Mouse (Mus musculus): ENCODE measurements around the gene Rbbp8nl. TPM values are rescaled to one million over a fixed set of nuclear protein-coding genes. Genes with fewer than 3 reads are reported as not detected.
A peak's percentile ranks its signal among the peaks of the same experiment; 100 is the strongest.

Gene Rbbp8nl
- polyA plus RNA-seq, 1 experiment from 2014 or later: 1.1 TPM

- Histone ChIP-seq H3K27ac (ENCODE audit: low read depth, low read length) (no peak overlapping the region), H3K36me3 (ENCODE audit: control insufficient read depth, insufficient read depth, low read length) (no peaks in the 10 kb centered on the region), H3K4me3 (ENCODE audit: low read length) (no peak overlapping the region), H3K9ac (ENCODE audit: low read depth, low read length) (no peak overlapping the region), H3K4me1 (ENCODE audit: control insufficient read depth, insufficient read depth, low read length) (no peaks in the 10 kb centered on the region), H3K9me3 (ENCODE audit: control insufficient read depth, low read length) (no peaks in the 10 kb centered on the region), H3K27me3 (ENCODE audit: control insufficient read depth, insufficient read depth, low read length) (no peaks in the 10 kb centered on the region), H3K4me2 (replicated peaks; ENCODE audit: low read depth, low read length) (no peak overlapping the region)
- no peak for ATAC-seq (ENCODE audit: low FRiP score, low TSS enrichment)
- WGBS: 72% methylated on average over 2 of the region's 2 CpGs
Measured at GRCm38 (mm10) chr2:180300252-180300651, 10.6 kb upstream of the Rbbp8nl start.

GRCm38 (mm10) chr2:180292906-180293305 lies 3.2 kb upstream of the Rbbp8nl start:
- WGBS: 62% methylated on average over 8 of the region's 8 CpGs
- H3K27me3 ChIP-seq (ENCODE audit: control insufficient read depth, insufficient read depth, low read length): no peaks in the 10 kb centered on the region
- no peak for ATAC-seq (ENCODE audit: low FRiP score, low TSS enrichment)
- H3K9me3 ChIP-seq (ENCODE audit: control insufficient read depth, low read length): no peaks in the 10 kb centered on the region
- no peak overlapping the region for H3K27ac ChIP-seq (ENCODE audit: low read depth, low read length)
- H3K4me2 ChIP-seq (replicated peaks; ENCODE audit: low read depth, low read length): no peak overlapping the region
- H3K9ac ChIP-seq (ENCODE audit: low read depth, low read length): no peak overlapping the region
- no peaks in the 10 kb centered on the region for H3K36me3 ChIP-seq (ENCODE audit: control insufficient read depth, insufficient read depth, low read length)
- no peak overlapping the region for H3K4me3 ChIP-seq (ENCODE audit: low read length)
- no peaks in the 10 kb centered on the region for H3K4me1 ChIP-seq (ENCODE audit: control insufficient read depth, insufficient read depth, low read length)

GRCm38 (mm10) chr2:180292026-180292425 lies 2.3 kb upstream of the Rbbp8nl start:
- WGBS: 76% methylated on average over 4 of the region's 4 CpGs
- H3K4me3 ChIP-seq (ENCODE audit: low read length): no peak overlapping the region
- no peaks in the 10 kb centered on the region for H3K4me1 ChIP-seq (ENCODE audit: control insufficient read depth, insufficient read depth, low read length)
- no peaks in the 10 kb centered on the region for H3K27me3 ChIP-seq (ENCODE audit: control insufficient read depth, insufficient read depth, low read length)
- H3K4me2 ChIP-seq (replicated peaks; ENCODE audit: low read depth, low read length): no peak overlapping the region
- no peak overlapping the region for H3K27ac ChIP-seq (ENCODE audit: low read depth, low read length)
- no peak for ATAC-seq (ENCODE audit: low FRiP score, low TSS enrichment)
- no peak overlapping the region for H3K9ac ChIP-seq (ENCODE audit: low read depth, low read length)
- H3K36me3 ChIP-seq (ENCODE audit: control insufficient read depth, insufficient read depth, low read length): no peaks in the 10 kb centered on the region
- no peaks in the 10 kb centered on the region for H3K9me3 ChIP-seq (ENCODE audit: control insufficient read depth, low read length)

- Histone ChIP-seq H3K9me3 (ENCODE audit: control insufficient read depth, low read length) (no peaks in the 10 kb centered on the region), H3K27ac (ENCODE audit: low read depth, low read length) (no peak overlapping the region), H3K27me3 (ENCODE audit: control insufficient read depth, insufficient read depth, low read length) (no peaks in the 10 kb centered on the region), H3K4me1 (ENCODE audit: control insufficient read depth, insufficient read depth, low read length) (no peaks in the 10 kb centered on the region), H3K36me3 (ENCODE audit: control insufficient read depth, insufficient read depth, low read length) (no peaks in the 10 kb centered on the region), H3K9ac (ENCODE audit: low read depth, low read length) (no peak overlapping the region), H3K4me2 (replicated peaks; ENCODE audit: low read depth, low read length) (no peak overlapping the region), H3K4me3 (ENCODE audit: low read length) (no peak overlapping the region)
- 81% methylated on average over 5 of the region's 5 CpGs for WGBS
- ATAC-seq (ENCODE audit: low FRiP score, low TSS enrichment): no peak
Measured at GRCm38 (mm10) chr2:180291566-180291965, 1.9 kb upstream of the Rbbp8nl start.

- no peak overlapping the region for H3K9ac ChIP-seq (ENCODE audit: low read depth, low read length)
- WGBS: 69% methylated on average over 6 of the region's 6 CpGs
- no peak overlapping the region for H3K4me3 ChIP-seq (ENCODE audit: low read length)
- no peak; the same call in 1 of the 2 replicates for ATAC-seq (ENCODE audit: low FRiP score, low TSS enrichment)
- no peaks in the 10 kb centered on the region for H3K9me3 ChIP-seq (ENCODE audit: control insufficient read depth, low read length)
- H3K27ac ChIP-seq (ENCODE audit: low read depth, low read length): peak overlapping the region; percentile 12; the same call in 1 of the 2 replicates
- no peak overlapping the region for H3K4me2 ChIP-seq (replicated peaks; ENCODE audit: low read depth, low read length)
- H3K4me1 ChIP-seq (ENCODE audit: control insufficient read depth, insufficient read depth, low read length): no peaks in the 10 kb centered on the region
- H3K27me3 ChIP-seq (ENCODE audit: control insufficient read depth, insufficient read depth, low read length): no peaks in the 10 kb centered on the region
- H3K36me3 ChIP-seq (ENCODE audit: control insufficient read depth, insufficient read depth, low read length): no peaks in the 10 kb centered on the region
Measured at GRCm38 (mm10) chr2:180290503-180290902, 824 bp upstream of the Rbbp8nl start.

GRCm38 (mm10) chr2:180288966-180289365 lies 713 bp downstream of the Rbbp8nl start:
- no peaks in the 10 kb centered on the region for H3K4me1 ChIP-seq (ENCODE audit: control insufficient read depth, insufficient read depth, low read length)
- peak overlapping the region; percentile 17; the same call in 1 of the 2 replicates for H3K4me2 ChIP-seq (replicated peaks; ENCODE audit: low read depth, low read length)
- no peaks in the 10 kb centered on the region for H3K27me3 ChIP-seq (ENCODE audit: control insufficient read depth, insufficient read depth, low read length)
- no peak overlapping the region for H3K9ac ChIP-seq (ENCODE audit: low read depth, low read length)
- H3K4me3 ChIP-seq (ENCODE audit: low read length): no peak overlapping the region
- H3K27ac ChIP-seq (ENCODE audit: low read depth, low read length): peak overlapping the region; percentile 82
- H3K9me3 ChIP-seq (ENCODE audit: control insufficient read depth, low read length): no peaks in the 10 kb centered on the region
- ATAC-seq (ENCODE audit: low FRiP score, low TSS enrichment): 0 out of 2 replicates have a peak, but pooled peaks have one; percentile 30
- WGBS: 29% methylated on average over 11 of the region's 11 CpGs
- no peaks in the 10 kb centered on the region for H3K36me3 ChIP-seq (ENCODE audit: control insufficient read depth, insufficient read depth, low read length)

- Histone ChIP-seq H3K36me3 (ENCODE audit: control insufficient read depth, insufficient read depth, low read length) (no peaks in the 10 kb centered on the region), H3K4me2 (replicated peaks; ENCODE audit: low read depth, low read length) (no peak overlapping the region), H3K4me3 (ENCODE audit: low read length) (no peak overlapping the region), H3K27me3 (ENCODE audit: control insufficient read depth, insufficient read depth, low read length) (no peaks in the 10 kb centered on the region), H3K27ac (ENCODE audit: low read depth, low read length) (no peak overlapping the region), H3K9me3 (ENCODE audit: control insufficient read depth, low read length) (no peaks in the 10 kb centered on the region), H3K9ac (ENCODE audit: low read depth, low read length) (peak overlapping the region; percentile 2; the same call in 1 of the 2 replicates), H3K4me1 (ENCODE audit: control insufficient read depth, insufficient read depth, low read length) (0 out of 2 replicates have a peak, but pooled peaks cover 6% of the 10 kb centered on the region)
- ATAC-seq (ENCODE audit: low FRiP score, low TSS enrichment): no peak
- 90% methylated on average over 8 of the region's 8 CpGs for WGBS
Measured at GRCm38 (mm10) chr2:180279321-180279720, 10.4 kb downstream of the Rbbp8nl start.

- Histone ChIP-seq H3K27ac (ENCODE audit: low read depth, low read length) (no peak overlapping the region), H3K4me3 (ENCODE audit: low read length) (no peak overlapping the region), H3K36me3 (ENCODE audit: control insufficient read depth, insufficient read depth, low read length) (no peaks in the 10 kb centered on the region), H3K4me2 (replicated peaks; ENCODE audit: low read depth, low read length) (no peak overlapping the region), H3K4me1 (ENCODE audit: control insufficient read depth, insufficient read depth, low read length) (peaks cover 7% of the 10 kb centered on the region; the same call in 1 of the 2 replicates), H3K9me3 (ENCODE audit: control insufficient read depth, low read length) (no peaks in the 10 kb centered on the region), H3K27me3 (ENCODE audit: control insufficient read depth, insufficient read depth, low read length) (no peaks in the 10 kb centered on the region), H3K9ac (ENCODE audit: low read depth, low read length) (no peak overlapping the region)
- 79% methylated on average over 8 of the region's 8 CpGs for WGBS
- ATAC-seq (ENCODE audit: low FRiP score, low TSS enrichment): no peak
Measured at GRCm38 (mm10) chr2:180277773-180278320, 11.8 kb downstream of the Rbbp8nl start.

GRCm38 (mm10) chr2:180276851-180277259 lies 12.8 kb downstream of the Rbbp8nl start:
- H3K4me1 ChIP-seq (ENCODE audit: control insufficient read depth, insufficient read depth, low read length): peaks cover 16% of the 10 kb centered on the region; the same call in 1 of the 2 replicates
- 68% methylated on average over 8 of the region's 8 CpGs for WGBS
- H3K4me3 ChIP-seq (ENCODE audit: low read length): no peak overlapping the region
- no peak overlapping the region for H3K27ac ChIP-seq (ENCODE audit: low read depth, low read length)
- H3K27me3 ChIP-seq (ENCODE audit: control insufficient read depth, insufficient read depth, low read length): no peaks in the 10 kb centered on the region
- no peak for ATAC-seq (ENCODE audit: low FRiP score, low TSS enrichment)
- no peak overlapping the region for H3K9ac ChIP-seq (ENCODE audit: low read depth, low read length)
- no peaks in the 10 kb centered on the region for H3K36me3 ChIP-seq (ENCODE audit: control insufficient read depth, insufficient read depth, low read length)
- no peaks in the 10 kb centered on the region for H3K9me3 ChIP-seq (ENCODE audit: control insufficient read depth, low read length)
- H3K4me2 ChIP-seq (replicated peaks; ENCODE audit: low read depth, low read length): no peak overlapping the region
